Mouse (Mus musculus): ENCODE data around the gene 1600014C23Rik.

GRCm38 (mm10) chr17:45745629-45746028, 12.0 kb upstream of the 1600014C23Rik start:
- TF ChIP-seq CTCF (IDR thresholded peaks at IDR 0.05; ENCODE audit: low read depth, low read length) (no peak), POLR2A (IDR thresholded peaks at IDR 0.05; ENCODE audit: insufficient read depth, low read length) (no peak), EP300 (IDR thresholded peaks at IDR 0.05; ENCODE audit: insufficient read depth, low read depth, low read length) (no peak)

Measured in ES-Bruce4 (cell line).